Mouse (Mus musculus) left cerebral cortex, postnatal 14 days (tissue): ENCODE measurements around the gene St8sia2. TPM values are rescaled to one million over a fixed set of nuclear protein-coding genes. Genes with fewer than 3 reads are reported as not detected.

Source experiments
- DNase-seq, 2 experiments: peaks; one replicate each; pipeline ENCODE4 v3.0.0; 2021 to 2022; ENCODE audit warnings: low spot score in 2 of 2, mixed read lengths in 1 of 2
- intact Hi-C: fragments of 180-260 bp; cut with DNase I; formaldehyde crosslinking; loops from one replicate; pipeline ENCODE4 v1.15.1; 2025
- total RNA-seq, 2 experiments: library from RNA; stranded (reverse); gene quantifications; 2 replicates each; pipeline ENCODE4 v1.2.3; 2021

The St8sia2 gene
- total RNA-seq, 2 experiments from 2014 or later: 3.3 to 4.2 TPM

DNA sequence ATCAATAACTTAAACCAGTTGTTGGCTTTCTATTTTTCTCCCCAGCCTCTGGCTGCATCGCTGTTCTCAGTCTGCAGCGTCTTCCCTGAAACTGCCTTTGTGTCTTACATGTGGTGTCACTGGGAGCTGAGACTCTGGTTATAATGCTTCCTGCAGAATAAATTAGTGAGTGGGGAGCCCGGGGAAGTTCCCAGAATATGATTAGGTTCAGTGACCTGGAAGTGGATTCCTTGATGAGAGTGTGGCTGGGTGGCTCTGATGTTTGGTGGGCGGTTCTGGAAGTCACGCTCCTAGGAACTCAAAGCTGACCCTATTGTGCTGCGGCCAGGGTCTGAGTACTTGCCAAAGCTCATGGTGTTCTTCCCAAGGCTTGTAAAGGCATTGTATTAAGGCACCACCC lies 119.0 kb downstream of the St8sia2 start:
- DNase-seq: no peak
- intact Hi-C loops: no loop called here

DNA sequence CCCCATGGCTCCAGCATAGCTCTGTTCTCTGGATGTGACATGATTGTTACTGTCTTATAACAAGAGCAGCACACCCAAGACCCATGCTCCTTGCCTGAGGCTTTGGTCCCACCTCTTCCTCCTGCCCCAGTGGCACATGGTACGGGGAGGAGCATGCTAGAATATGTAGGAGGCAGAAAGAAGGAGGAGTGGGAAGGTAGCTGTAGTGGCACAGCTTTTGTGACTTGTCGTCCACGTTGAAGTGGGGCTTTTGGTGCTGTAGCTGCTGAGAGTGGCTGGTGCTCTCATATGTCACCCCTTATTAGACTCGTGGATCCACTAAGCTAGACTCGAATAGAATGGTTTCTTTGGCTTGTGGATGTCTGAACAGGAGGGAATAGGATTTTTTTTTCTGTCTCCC lies 121.7 kb downstream of the St8sia2 start:
- intact Hi-C loops: no loop called here
- no peak for DNase-seq

DNA sequence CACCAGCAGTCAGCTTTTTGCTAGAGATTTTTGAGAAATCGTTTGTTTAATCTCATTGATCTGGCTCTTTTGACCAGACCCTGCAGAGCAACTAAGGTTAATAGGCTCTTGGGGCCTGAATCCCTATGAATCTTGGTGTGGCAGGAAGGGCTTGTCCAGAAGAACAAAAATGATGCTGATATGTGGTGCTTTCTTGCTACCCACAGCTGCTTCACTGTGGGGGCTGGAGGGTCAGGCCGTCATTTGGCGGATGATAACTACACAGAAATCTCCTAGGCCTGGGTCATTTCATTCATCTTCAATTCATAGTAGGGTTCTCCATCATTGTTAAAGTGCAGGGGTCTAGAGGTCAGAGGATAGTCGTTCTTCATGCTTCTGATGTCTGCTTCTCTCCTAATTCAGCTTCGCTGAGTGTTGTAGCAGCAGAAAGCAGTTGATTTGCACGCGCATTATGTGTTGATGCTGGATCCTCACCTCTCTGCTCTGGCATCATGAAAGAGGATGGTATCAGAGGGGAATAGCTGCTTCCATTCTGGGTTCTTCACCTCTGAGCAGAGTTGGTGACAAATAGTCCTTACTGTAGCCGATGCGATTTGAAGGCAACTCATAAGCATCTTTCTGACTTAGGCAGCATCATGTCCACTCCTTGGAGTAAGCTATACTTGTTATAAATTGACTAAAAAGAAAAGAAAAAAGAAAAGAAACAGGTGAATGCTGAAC lies 122.4 kb downstream of the St8sia2 start:
- intact Hi-C loops: no loop called here
- no peak for DNase-seq

DNA sequence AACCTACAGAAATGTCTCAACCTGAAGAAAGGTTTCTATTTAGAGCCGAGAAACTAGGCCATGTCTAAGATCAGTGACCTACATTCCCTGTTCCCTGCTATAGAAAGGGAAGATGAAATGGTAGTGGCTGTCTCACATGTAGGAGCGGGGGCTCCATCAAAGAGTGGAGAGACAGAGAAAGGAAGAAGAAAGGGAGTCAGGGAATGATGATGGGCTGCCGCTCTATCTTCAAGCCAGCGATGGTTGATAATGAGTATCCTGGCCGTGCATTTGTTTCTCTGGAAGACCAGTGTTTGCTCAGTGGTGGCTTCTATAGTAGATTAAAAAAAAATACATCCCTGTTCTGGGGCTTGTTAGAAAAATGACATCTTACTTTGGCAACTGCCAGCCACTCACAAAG lies 123.0 kb downstream of the St8sia2 start:
- no peak for DNase-seq
- intact Hi-C loops: no loop called here
